Mouse (Mus musculus) hindbrain, embryonic 10.5 days (tissue): ENCODE data around the gene Notum. TPM values are rescaled to one million over a fixed set of nuclear protein-coding genes. Genes with fewer than 3 reads are reported as not detected.

ENCODE experiments used
- DNase-seq: peaks from one replicate; pipeline ENCODE4 v3.0.0-alpha.2; 2017; ENCODE audit warnings: low spot score
- H3K27ac ChIP-seq: fragments of 300-500 bp; sonication (generic); 2 replicates; pipeline ENCODE4 v1.5.1; 2016; ENCODE audit warnings: mild to moderate bottlenecking, moderate library complexity
- H3K27me3 ChIP-seq: fragments of 300-500 bp; sonication (generic); 2 replicates; pipeline ENCODE4 v1.6.1; 2016; ENCODE audit warnings: mild to moderate bottlenecking; ENCODE audit not compliant: poor library complexity, insufficient read depth, severe bottlenecking
- H3K36me3 ChIP-seq: fragments of 300-500 bp; sonication (generic); 2 replicates; pipeline ENCODE4 v1.6.1; 2016; ENCODE audit warnings: mild to moderate bottlenecking, moderate library complexity
- H3K4me1 ChIP-seq: fragments of 300-500 bp; sonication (generic); replicated peaks from 2 replicates; pipeline ENCODE4 v1.6.1; 2016; ENCODE audit warnings: mild to moderate bottlenecking
- H3K4me3 ChIP-seq: fragments of 300-500 bp; sonication (generic); 2 replicates; pipeline ENCODE4 v1.5.1; 2016; ENCODE audit warnings: mild to moderate bottlenecking, moderate library complexity
- H3K9me3 ChIP-seq: fragments of 300-500 bp; sonication (generic); 2 replicates; pipeline ENCODE4 v1.6.1; 2016; ENCODE audit warnings: mild to moderate bottlenecking, moderate library complexity
- WGBS: fragments of 180-500 bp; shearing (Covaris S2); methylation state at CpG from one replicate; pipeline ENCODE4 v1.1.7; 2016; 5-methylcytosine and 5-hydroxymethylcytosine counted together
- polyA plus RNA-seq: library from polyadenylated mRNA; unstranded; fragments of >200 nt; fragmentation: Nextera tagmentation; extraction: Ambion mirVana; gene quantifications from 2 replicates; pipeline ENCODE4 v1.2.1, GENCODE M21; 2016

Gene Notum
- polyA plus RNA-seq, 1 experiment from 2014 or later = 2.3 TPM

DNA sequence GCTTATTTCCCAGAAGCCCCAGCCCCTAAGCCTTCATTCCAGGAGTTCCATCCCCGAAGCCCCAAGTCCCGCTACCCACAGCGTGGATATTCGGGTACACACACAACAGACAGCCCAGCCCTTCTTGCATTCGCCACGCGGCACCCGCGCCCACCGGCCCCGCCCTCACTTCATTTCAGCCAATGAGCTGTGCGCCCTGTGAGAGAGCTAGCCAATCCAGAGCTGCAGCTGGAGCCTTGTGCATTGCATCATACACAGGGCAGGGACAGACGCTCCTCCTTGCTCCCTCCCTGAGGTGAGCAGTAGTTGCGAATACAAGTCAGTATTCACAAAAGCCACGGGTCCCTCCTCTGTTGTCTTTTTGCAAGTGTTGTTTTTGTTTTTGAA lies 17.4 kb downstream of the Notum start, which contains the start of gene Pycr1:
Gene Pycr1 (minus strand): TSS at position 169 of the 387 bp plus-strand sequence.
- Histone ChIP-seq H3K27me3 (peaks cover 40% of the 10 kb centered on the region), H3K36me3 (no peaks in the 10 kb centered on the region), H3K4me1 (peaks cover 46% of the 10 kb centered on the region), H3K4me3 (peak within 1 kb of the TSS; percentile 69), H3K27ac (peak within 1 kb of the TSS; percentile 88), H3K9me3 (no peaks in the 10 kb centered on the region)
- peak; percentile 95 for DNase-seq
- WGBS = 0% methylated on average over 15 of the region's 15 CpGs

DNA sequence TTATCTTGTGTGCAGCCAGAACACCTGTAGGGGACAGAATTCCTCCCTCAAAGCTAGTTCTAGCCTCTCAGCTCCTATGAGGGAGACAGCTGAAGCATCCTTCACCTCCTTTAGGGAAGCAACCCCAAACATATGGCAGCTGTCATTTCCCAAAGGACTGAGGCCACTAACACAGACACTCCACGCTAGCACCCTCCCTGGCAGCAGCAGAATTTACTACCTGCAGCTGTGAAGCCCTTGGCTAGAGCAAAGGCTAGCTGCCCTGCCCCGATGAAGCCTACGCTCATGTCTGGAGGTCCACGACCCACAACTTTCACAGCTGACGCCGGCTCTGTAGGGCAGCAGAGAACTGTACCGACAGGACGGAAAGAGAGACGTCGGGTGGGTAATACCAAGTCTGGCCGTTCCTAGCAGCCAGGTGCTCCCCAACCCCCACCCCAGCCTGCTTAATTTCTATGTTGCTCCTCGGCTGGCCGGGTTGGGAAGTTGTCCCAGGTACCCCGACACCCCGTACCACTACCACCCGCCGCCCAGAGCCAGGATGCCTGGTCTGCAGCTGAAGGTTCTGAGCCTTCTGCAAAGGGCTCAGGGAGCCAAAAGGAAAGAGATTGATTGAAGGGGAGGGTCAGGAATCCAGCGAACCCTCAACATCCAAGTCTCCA lies 17.9 kb downstream of the Notum start:
- Histone ChIP-seq H3K4me3 (peak overlapping the region; percentile 69), H3K9me3 (no peaks in the 10 kb centered on the region), H3K27ac (peak overlapping the region; percentile 88), H3K36me3 (no peaks in the 10 kb centered on the region), H3K4me1 (peaks cover 43% of the 10 kb centered on the region), H3K27me3 (peaks cover 38% of the 10 kb centered on the region)
- no peak for DNase-seq
- 3% methylated on average over 18 of the region's 18 CpGs for WGBS

DNA sequence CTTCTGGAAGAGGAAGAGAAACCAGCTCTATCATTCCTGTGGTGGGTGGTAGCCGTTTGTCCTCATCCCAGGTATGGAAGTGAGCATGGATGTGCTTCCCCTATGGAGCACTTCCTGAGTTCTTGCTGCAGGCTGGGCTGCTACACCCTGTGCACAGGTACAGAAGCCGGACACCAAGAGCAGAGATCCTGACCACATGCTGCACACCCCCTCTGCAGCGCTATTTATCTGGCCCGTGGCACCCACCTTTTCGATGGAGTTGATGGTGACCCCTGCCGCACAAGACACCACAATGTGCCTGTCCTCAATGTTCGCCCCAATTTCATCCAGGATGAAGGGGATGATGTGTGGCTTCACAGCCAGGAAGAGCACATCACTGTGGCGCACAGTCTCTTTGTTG lies 19.1 kb downstream of the Notum start:
- H3K9me3 ChIP-seq = no peaks in the 10 kb centered on the region
- DNase-seq = no peak
- H3K27me3 ChIP-seq = peaks cover 26% of the 10 kb centered on the region
- H3K27ac ChIP-seq = peak overlapping the region; percentile 24; the same call in 1 of the 2 replicates
- no peak overlapping the region for H3K4me3 ChIP-seq
- WGBS = 92% methylated on average over 8 of the region's 8 CpGs
- peaks cover 33% of the 10 kb centered on the region for H3K4me1 ChIP-seq
- H3K36me3 ChIP-seq = no peaks in the 10 kb centered on the region

DNA sequence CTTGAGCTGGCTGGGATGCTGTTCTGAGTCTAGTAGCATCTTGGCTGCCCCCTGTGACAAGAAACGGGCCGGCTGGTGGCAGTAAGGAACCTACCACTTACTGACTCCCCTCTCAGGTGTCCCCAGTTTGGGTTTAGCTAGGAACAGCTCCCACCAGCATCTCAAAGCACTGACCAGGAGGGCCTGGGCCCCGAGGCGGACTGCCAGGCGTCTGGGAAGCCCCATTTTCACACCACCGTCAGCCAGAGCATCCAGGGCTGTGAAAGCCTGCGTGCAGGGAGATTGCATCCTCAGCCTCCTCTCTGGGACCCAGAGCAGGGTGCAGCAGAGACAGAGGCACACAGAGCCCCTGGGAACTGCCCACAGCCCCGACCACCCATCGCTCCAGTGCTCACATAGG lies 19.7 kb downstream of the Notum start:
- H3K4me1 ChIP-seq = peaks cover 31% of the 10 kb centered on the region
- H3K27me3 ChIP-seq = peaks cover 20% of the 10 kb centered on the region
- H3K4me3 ChIP-seq = no peak overlapping the region
- 69% methylated on average over 9 of the region's 9 CpGs for WGBS
- peak overlapping the region; percentile 2; the same call in 1 of the 2 replicates for H3K27ac ChIP-seq
- H3K36me3 ChIP-seq = no peaks in the 10 kb centered on the region
- no peaks in the 10 kb centered on the region for H3K9me3 ChIP-seq
- DNase-seq = no peak

DNA sequence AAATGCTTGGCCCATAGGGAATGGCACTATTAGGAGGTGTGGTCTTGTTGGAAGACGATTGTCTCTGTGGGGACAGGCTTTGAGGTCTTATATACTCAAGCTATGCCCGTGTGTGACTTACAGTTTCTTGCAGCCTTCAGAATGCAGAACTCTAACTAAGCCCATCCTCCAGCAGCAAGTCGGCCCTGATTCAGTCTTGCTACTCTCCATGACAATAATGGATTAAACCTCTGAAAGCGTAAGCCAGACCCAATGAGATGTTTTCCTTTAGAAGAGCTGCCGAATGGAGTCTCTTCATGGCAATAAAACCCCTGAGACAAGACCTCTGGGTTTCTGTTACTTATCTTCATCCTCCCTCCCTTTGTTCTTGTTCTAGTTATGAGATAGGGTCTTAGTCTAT lies 26.2 kb downstream of the Notum start:
- peaks cover 37% of the 10 kb centered on the region for H3K4me1 ChIP-seq
- 86% methylated on average over 5 of the region's 5 CpGs for WGBS
- H3K9me3 ChIP-seq = no peaks in the 10 kb centered on the region
- H3K27ac ChIP-seq = no peak overlapping the region
- 0 out of 2 replicates have a peak overlapping the region, but pooled peaks have one; percentile 96 for H3K4me3 ChIP-seq
- H3K36me3 ChIP-seq = peaks cover 5% of the 10 kb centered on the region
- no peaks in the 10 kb centered on the region for H3K27me3 ChIP-seq
- DNase-seq = no peak

DNA sequence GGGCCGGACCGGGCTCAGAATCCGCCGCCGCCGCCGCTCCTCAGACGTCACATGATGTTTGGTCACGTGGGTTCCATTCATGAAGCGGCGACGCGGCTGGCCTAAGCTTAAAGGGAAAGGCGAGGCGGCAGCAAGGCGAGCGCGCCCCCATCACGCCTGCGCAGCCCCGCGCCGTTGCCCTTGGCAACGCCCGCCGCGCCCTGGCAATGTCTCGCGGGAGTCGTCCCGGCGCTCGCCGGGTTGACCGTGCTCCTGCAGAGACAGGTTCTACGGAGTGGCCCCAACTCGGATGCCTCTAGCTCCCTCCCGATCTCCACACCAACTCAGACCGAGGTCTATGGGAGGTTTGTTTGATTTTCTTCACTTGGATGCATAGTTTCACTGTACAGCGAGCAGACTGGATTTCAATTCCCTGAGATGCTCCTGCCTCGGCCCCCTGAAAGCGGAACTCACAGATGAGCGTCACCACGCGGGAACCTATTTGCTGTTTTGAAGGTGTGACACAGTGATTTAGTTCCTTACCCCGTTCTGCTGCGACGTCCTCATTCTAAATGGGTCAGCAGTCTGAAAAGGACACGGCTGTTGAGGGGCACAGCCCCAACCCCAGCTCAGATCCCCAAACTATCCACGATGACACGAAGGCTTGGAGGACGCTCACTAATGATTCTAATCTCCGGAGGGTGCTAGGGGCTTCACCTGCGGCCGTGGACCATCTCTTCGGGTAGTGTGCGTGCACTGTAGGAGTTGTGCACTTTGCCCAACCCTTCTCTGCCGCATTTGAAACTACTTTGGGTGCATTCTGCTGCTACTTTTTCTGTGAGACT lies 27.2 kb downstream of the Notum start, which contains the start of gene Mafg:
Gene Mafg (minus strand): TSS at position 81 of the 824 bp plus-strand sequence.
- 10% methylated on average over 58 of the region's 58 CpGs for WGBS
- Histone ChIP-seq H3K4me3 (peak within 1 kb of the TSS; percentile 96), H3K9me3 (no peaks in the 10 kb centered on the region), H3K36me3 (peaks cover 16% of the 10 kb centered on the region), H3K27me3 (no peaks in the 10 kb centered on the region), H3K27ac (peak within 1 kb of the TSS; percentile 98), H3K4me1 (peaks cover 47% of the 10 kb centered on the region)
- DNase-seq = peak; percentile 95

DNA sequence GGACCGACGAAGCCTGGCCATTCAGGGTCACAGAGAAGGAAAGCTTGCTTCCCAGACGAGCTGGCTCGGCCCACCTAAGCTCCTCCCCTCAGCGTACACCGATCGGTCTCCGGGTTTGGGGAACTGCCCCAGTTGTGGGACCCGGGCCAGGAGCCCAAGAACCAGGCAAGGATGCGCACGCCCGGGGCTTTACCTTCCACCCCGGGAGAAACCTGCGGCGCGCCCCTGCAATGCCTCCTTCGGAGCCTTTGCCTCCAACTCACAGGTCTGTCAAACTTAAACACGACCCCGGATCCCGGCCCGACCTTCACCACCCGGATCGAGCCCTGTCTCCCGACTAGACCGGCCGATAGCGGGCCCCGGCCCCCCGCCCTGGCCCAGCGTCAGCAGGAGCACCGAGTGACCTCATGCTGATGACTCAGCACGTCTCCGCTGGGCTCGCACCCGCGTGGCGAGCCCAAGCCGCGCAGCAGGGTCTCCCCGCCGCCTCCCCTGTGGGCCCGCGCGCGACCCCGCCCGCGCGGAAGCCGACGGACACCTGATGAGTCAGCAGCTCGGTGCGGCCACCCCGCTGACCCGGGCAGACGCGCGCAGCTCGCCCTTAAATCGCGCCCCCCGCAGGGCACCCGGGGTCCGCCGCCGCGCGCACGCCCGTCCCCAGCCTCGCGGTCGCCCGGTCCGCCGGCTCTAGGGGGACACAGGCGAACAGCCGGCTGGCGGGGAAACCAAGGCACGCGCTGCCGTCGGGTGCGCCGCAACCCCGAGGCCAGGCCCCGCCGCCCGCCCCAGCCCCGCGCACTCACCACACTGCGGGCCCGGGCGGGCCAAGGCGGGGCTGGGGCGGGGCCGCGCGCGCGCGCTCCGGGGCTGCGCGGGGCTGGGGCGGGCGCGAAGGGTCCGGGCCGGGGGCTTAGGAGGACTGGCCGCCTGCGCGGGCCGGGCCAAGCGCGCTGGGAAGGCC lies 28.1 kb downstream of the Notum start:
- peak; percentile 72 for DNase-seq
- no peaks in the 10 kb centered on the region for H3K27me3 ChIP-seq
- H3K27ac ChIP-seq = peak overlapping the region; percentile 98
- H3K36me3 ChIP-seq = peaks cover 22% of the 10 kb centered on the region
- WGBS = under 1% methylated on average over 116 of the region's 116 CpGs
- H3K4me3 ChIP-seq = peak overlapping the region; percentile 96
- H3K9me3 ChIP-seq = no peaks in the 10 kb centered on the region
- peaks cover 48% of the 10 kb centered on the region for H3K4me1 ChIP-seq

DNA sequence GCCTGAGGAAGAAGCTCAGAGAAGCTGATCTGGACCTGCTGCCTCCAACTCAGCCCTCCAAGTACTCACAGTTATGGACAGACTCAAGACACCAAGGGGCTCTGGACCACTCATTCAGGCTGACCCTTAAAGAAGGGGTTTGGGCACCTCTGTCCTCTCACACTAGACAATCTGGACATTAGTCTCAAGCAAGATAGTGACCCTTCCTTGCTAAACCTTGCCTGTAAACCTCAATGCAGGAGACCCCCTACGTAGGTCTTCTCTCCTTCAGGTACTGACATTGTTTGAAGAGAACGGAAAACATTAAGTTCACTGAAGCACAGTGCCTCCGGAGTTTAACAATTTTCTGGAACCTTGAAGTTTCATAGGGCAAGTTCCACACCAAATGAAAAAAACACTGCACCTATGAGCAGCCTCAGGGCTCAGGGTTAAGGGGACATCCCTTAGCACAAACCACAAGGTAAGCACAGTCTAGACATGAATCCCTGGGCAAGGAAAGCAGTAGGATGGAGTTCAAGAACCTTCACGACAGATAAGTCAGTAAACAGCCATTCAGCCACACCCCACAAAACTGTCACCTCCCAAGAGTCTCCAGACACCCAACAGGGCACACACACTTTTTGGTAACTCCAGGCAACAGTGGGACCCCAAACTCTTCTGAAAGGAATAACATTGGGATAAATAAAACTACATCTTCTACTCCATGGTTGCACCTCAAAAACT lies 29.1 kb downstream of the Notum start:
- H3K27me3 ChIP-seq = no peaks in the 10 kb centered on the region
- H3K36me3 ChIP-seq = peaks cover 32% of the 10 kb centered on the region
- H3K4me1 ChIP-seq = peaks cover 51% of the 10 kb centered on the region
- peak overlapping the region; percentile 98 for H3K27ac ChIP-seq
- no peak for DNase-seq
- no peaks in the 10 kb centered on the region for H3K9me3 ChIP-seq
- 72% methylated on average over 4 of the region's 4 CpGs for WGBS
- H3K4me3 ChIP-seq = peak overlapping the region; percentile 96

DNA sequence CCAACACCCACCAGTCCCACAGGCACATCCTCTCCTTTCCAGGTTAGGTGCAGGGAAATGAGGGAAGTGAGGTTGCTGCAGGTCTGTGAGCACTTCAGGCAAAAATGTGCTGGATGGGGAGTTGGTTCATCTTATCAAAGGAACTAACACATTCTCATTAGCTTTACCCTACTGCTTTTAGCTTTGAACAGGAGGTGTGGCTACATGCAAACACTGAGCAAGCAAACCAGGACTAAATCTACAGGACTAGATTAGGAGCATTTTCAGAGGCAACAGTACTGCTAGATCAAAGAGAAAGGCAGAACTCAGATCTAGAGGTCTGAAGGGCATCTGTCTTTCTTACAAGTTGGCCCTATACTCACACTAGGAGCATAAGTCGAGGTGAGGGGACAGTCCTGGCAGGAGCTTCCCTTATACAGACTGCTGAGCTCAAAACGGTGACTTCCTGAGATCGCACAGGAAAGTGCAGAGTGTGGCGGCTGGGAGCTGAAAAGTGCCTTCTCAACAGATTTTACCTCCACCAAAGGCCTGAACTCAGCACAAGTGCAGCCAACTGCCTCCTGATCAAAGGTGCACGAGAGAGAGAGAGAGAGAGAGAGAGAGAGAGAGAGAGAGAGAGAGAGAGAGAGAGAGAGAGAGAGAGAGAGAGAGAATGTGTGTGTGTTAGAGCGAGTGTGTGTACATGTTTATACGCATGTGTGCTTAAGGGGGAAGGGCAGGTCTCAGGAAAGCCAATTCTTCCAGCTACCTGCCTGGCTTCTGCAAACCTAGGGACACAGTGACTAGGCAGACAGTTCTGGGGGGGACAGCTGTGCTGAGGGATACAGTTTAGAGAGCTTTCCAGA lies 29.9 kb downstream of the Notum start:
- 45% methylated on average over 7 of the region's 7 CpGs for WGBS
- DNase-seq = no peak

DNA sequence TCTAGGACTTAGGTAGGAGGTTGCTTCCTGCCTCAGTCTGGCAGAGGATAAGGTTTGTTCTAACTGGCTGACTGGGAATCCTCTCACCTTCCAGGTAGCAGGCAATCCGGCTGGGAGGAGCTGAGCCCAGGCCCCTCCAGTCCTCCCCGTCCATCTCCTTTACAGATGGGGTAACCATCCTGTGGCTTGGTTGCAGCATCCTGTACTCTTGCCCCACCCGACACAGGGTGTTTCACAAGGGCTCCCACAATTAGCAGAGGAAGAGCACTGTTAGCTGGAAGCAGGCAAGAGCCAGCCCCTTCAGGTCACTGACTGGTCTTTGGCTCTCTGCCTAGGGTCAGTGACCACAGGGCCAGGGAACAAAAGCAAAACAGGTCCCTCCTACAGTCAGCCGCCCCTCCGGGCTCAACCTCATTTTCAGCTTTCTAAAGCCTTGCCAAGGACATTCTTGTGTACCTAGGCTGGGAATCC lies 30.5 kb downstream of the Notum start:
- 32% methylated on average over 5 of the region's 5 CpGs for WGBS
- H3K27me3 ChIP-seq = no peaks in the 10 kb centered on the region
- peak overlapping the region; percentile 76 for H3K27ac ChIP-seq
- peaks cover 41% of the 10 kb centered on the region for H3K36me3 ChIP-seq
- no peak for DNase-seq
- H3K4me3 ChIP-seq = peak overlapping the region; percentile 96
- H3K4me1 ChIP-seq = peaks cover 57% of the 10 kb centered on the region
- H3K9me3 ChIP-seq = no peaks in the 10 kb centered on the region

More for the DNA sequence above, 29.9 kb downstream of the Notum start:
- Histone ChIP-seq H3K36me3 (peaks cover 40% of the 10 kb centered on the region), H3K9me3 (no peaks in the 10 kb centered on the region), H3K27ac (peak overlapping the region; percentile 76), H3K27me3 (no peaks in the 10 kb centered on the region), H3K4me1 (peaks cover 54% of the 10 kb centered on the region), H3K4me3 (peak overlapping the region; percentile 96)

DNA sequence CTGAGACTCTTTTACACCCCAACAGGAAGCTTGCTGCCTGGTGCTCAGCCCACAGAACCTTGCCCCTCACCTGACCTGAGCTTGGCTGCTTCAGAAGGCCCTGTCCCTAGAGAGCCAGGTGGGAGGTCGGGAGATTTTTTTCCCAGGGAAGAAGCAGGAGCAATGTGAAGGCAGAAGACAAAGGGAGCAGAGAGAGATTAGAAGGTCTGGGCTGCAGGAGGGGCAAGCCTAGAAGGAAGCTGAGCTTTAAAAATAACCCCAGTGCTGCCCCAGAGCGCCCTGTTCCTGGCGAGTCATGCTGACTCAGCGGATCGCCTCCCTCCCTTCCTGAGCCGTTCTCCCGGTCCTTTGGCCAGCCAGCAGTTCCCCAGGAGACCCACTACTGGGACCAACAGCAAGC lies 31.1 kb downstream of the Notum start:
- peak; percentile 19 for DNase-seq
- peak overlapping the region; percentile 96 for H3K4me3 ChIP-seq
- WGBS = 31% methylated on average over 7 of the region's 7 CpGs
- peaks cover 62% of the 10 kb centered on the region for H3K4me1 ChIP-seq
- peaks cover 41% of the 10 kb centered on the region for H3K36me3 ChIP-seq
- H3K27me3 ChIP-seq = no peaks in the 10 kb centered on the region
- H3K27ac ChIP-seq = peak overlapping the region; percentile 76
- no peaks in the 10 kb centered on the region for H3K9me3 ChIP-seq
